Mouse (Mus musculus) kidney, embryonic 16.5 days (tissue): ENCODE data around the gene Postn. TPM values are rescaled to one million over a fixed set of nuclear protein-coding genes. Genes with fewer than 3 reads are reported as not detected.

Source experiments
- ATAC-seq: fragments of 200-750 bp; cut with Nextera tagmentation; 2 replicates; pipeline ENCODE4 v1.8.0; 2017; ENCODE audit warnings: moderate TSS enrichment; ENCODE audit not compliant: low FRiP score, low TSS enrichment
- H3K27ac ChIP-seq: fragments of 300-500 bp; sonication (generic); 2 replicates; pipeline ENCODE4 v1.5.1; 2014; ENCODE audit warnings: low read length
- H3K27me3 ChIP-seq: fragments of 300-500 bp; sonication (generic); 2 replicates; pipeline ENCODE4 v1.6.1; 2014; ENCODE audit warnings: low read length, control low read depth, mixed read lengths; ENCODE audit not compliant: insufficient read depth
- H3K36me3 ChIP-seq: fragments of 300-500 bp; sonication (generic); 2 replicates; pipeline ENCODE4 v1.6.1; 2014; ENCODE audit warnings: low read length, control low read depth, mixed read lengths; ENCODE audit not compliant: insufficient read depth
- H3K4me1 ChIP-seq: fragments of 300-500 bp; sonication (generic); 2 replicates; pipeline ENCODE4 v1.6.1; 2014; ENCODE audit warnings: low read length, control low read depth, mixed read lengths; ENCODE audit not compliant: insufficient read depth
- H3K4me2 ChIP-seq: fragments of 300-500 bp; sonication (generic); replicated peaks from 2 replicates; pipeline ENCODE4 v1.6.1; 2014; ENCODE audit warnings: low read depth, low read length
- H3K4me3 ChIP-seq: fragments of 300-500 bp; sonication (generic); 2 replicates; pipeline ENCODE4 v1.5.1; 2014; ENCODE audit warnings: mild to moderate bottlenecking, low read length
- H3K9ac ChIP-seq: fragments of 300-500 bp; sonication (generic); replicated peaks from 2 replicates; pipeline ENCODE4 v1.6.1; 2014; ENCODE audit warnings: low read length
- H3K9me3 ChIP-seq: fragments of 300-500 bp; sonication (generic); 2 replicates; pipeline ENCODE4 v1.6.1; 2016; ENCODE audit warnings: low read length, control low read depth
- WGBS: fragments of 180-500 bp; shearing (Covaris S2); extraction: QIAGEN DNeasy Blood & Tissue Kit; methylation state at CpG from one replicate; pipeline ENCODE4 v1.1.7; 2014; 5-methylcytosine and 5-hydroxymethylcytosine counted together
- polyA plus RNA-seq: library from polyadenylated mRNA; unstranded; fragments of >200 nt; fragmentation: Nextera tagmentation; extraction: Ambion mirVana; gene quantifications from 2 replicates; pipeline ENCODE4 v1.2.1, GENCODE M21; 2015

Gene Postn
- polyA plus RNA-seq, 1 experiment from 2014 or later, result 117 TPM

- 0 out of 2 replicates have a peak overlapping the region, but pooled peaks have one; percentile 7 for H3K27ac ChIP-seq
- H3K9ac ChIP-seq, result no peak overlapping the region
- 78% methylated on average over 1 of the region's 1 CpGs for WGBS
- H3K36me3 ChIP-seq, result no peaks in the 10 kb centered on the region
- ATAC-seq, result no peak
- H3K4me3 ChIP-seq, result no peak overlapping the region
- peaks cover 6% of the 10 kb centered on the region for H3K4me1 ChIP-seq
- no peaks in the 10 kb centered on the region for H3K9me3 ChIP-seq
- H3K27me3 ChIP-seq, result no peaks in the 10 kb centered on the region
- no peak overlapping the region for H3K4me2 ChIP-seq
Measured at GRCm38 (mm10) chr3:54413584-54413897, 52.6 kb downstream of the Postn start.

GRCm38 (mm10) chr3:54414386-54414785 is 53.5 kb downstream of the Postn start:
- 62% methylated on average over 1 of the region's 1 CpGs for WGBS
- Histone ChIP-seq H3K9ac (no peak overlapping the region), H3K36me3 (no peaks in the 10 kb centered on the region), H3K27ac (no peak overlapping the region), H3K4me1 (peaks cover 6% of the 10 kb centered on the region), H3K9me3 (no peaks in the 10 kb centered on the region), H3K27me3 (no peaks in the 10 kb centered on the region), H3K4me2 (no peak overlapping the region), H3K4me3 (no peak overlapping the region)
- ATAC-seq, result no peak

GRCm38 (mm10) chr3:54417833-54418386 is 57.0 kb downstream of the Postn start:
- WGBS, result 29% methylated on average over 6 of the region's 6 CpGs

DNA sequence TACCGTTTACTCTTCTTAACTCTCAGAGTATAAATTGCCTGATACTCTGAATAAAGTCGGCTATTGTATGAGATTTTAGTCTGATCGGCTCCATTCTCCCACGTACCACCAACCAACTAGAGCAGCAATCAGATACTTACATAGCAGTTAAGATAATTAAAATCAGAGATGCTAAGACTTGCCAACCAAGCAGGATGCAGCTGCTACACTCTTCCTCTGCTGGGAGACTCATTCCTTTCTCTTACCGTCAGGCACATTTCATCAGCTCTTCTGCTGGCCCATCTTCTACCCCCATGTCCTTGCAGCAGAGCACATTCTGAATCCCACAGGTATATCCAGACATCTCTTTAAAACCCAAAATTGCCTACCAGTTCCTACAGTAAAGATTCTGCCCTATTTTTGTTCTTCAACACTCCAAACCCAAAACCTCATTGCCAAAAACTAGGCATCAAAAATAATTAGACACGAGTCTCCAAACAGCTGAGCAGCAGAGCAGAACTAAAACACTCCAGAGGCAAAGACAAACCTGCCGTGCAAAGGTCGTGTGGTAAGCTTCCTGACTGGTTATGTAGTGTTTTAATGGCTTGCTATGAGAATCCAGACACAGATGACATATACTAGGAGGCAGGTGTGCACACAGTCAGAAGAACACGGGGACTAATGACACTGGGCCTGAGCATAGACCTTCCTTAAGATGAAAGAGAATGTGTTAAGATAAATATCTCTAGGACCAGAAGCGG is 59.5 kb downstream of the Postn start:
- H3K9ac ChIP-seq, result no peak overlapping the region
- H3K4me2 ChIP-seq, result no peak overlapping the region
- H3K27me3 ChIP-seq, result no peaks in the 10 kb centered on the region
- 0 out of 2 replicates have a peak overlapping the region, but pooled peaks have one; percentile 39 for H3K27ac ChIP-seq
- no peaks in the 10 kb centered on the region for H3K36me3 ChIP-seq
- 0 out of 2 replicates have a peak, but pooled peaks cover 2% of the 10 kb centered on the region for H3K9me3 ChIP-seq
- 0 out of 2 replicates have a peak, but pooled peaks have one; percentile 59 for ATAC-seq
- 56% methylated on average over 10 of the region's 10 CpGs for WGBS
- H3K4me3 ChIP-seq, result no peak overlapping the region
- peaks cover 6% of the 10 kb centered on the region for H3K4me1 ChIP-seq

More at GRCm38 (mm10) chr3:54417833-54418386, 57.0 kb downstream of the Postn start:
- no peak overlapping the region for H3K4me3 ChIP-seq
- no peak overlapping the region for H3K9ac ChIP-seq
- no peaks in the 10 kb centered on the region for H3K36me3 ChIP-seq
- H3K4me1 ChIP-seq, result peaks cover 6% of the 10 kb centered on the region
- 0 out of 2 replicates have a peak, but pooled peaks cover 2% of the 10 kb centered on the region for H3K9me3 ChIP-seq
- no peak overlapping the region for H3K27ac ChIP-seq
- no peaks in the 10 kb centered on the region for H3K27me3 ChIP-seq
- H3K4me2 ChIP-seq, result no peak overlapping the region
- no peak for ATAC-seq

GRCm38 (mm10) chr3:54420983-54421382 is 60.1 kb downstream of the Postn start:
- Histone ChIP-seq H3K27me3 (no peaks in the 10 kb centered on the region), H3K27ac (peak overlapping the region; percentile 39; the same call in 1 of the 2 replicates), H3K4me1 (peaks cover 6% of the 10 kb centered on the region), H3K4me3 (no peak overlapping the region), H3K9ac (no peak overlapping the region), H3K9me3 (0 out of 2 replicates have a peak, but pooled peaks cover 2% of the 10 kb centered on the region), H3K4me2 (no peak overlapping the region), H3K36me3 (no peaks in the 10 kb centered on the region)
- peak; percentile 88; the same call in 1 of the 2 replicates for ATAC-seq
- WGBS, result 63% methylated on average over 6 of the region's 6 CpGs

- no peak overlapping the region for H3K4me2 ChIP-seq
- H3K9me3 ChIP-seq, result 0 out of 2 replicates have a peak, but pooled peaks cover 2% of the 10 kb centered on the region
- WGBS, result 91% methylated on average over 2 of the region's 2 CpGs
- no peak for ATAC-seq
- no peaks in the 10 kb centered on the region for H3K27me3 ChIP-seq
- H3K27ac ChIP-seq, result no peak overlapping the region
- no peak overlapping the region for H3K9ac ChIP-seq
- H3K36me3 ChIP-seq, result no peaks in the 10 kb centered on the region
- no peak overlapping the region for H3K4me3 ChIP-seq
- H3K4me1 ChIP-seq, result peaks cover 6% of the 10 kb centered on the region
Measured at GRCm38 (mm10) chr3:54421666-54422065, 60.8 kb downstream of the Postn start.

- no peak for ATAC-seq
- Histone ChIP-seq H3K9me3 (0 out of 2 replicates have a peak, but pooled peaks cover 2% of the 10 kb centered on the region), H3K27me3 (no peaks in the 10 kb centered on the region), H3K4me1 (no peaks in the 10 kb centered on the region), H3K4me3 (no peak overlapping the region), H3K9ac (no peak overlapping the region), H3K27ac (no peak overlapping the region), H3K36me3 (no peaks in the 10 kb centered on the region), H3K4me2 (no peak overlapping the region)
- 75% methylated on average over 4 of the region's 4 CpGs for WGBS
Measured at GRCm38 (mm10) chr3:54424146-54424545, 63.2 kb downstream of the Postn start.

- Histone ChIP-seq H3K9me3 (no peaks in the 10 kb centered on the region), H3K9ac (no peak overlapping the region), H3K27me3 (no peaks in the 10 kb centered on the region), H3K4me3 (no peak overlapping the region), H3K36me3 (no peaks in the 10 kb centered on the region), H3K4me1 (no peaks in the 10 kb centered on the region), H3K27ac (no peak overlapping the region), H3K4me2 (no peak overlapping the region)
- ATAC-seq, result no peak
- WGBS, result 89% methylated on average over 4 of the region's 4 CpGs
Measured at GRCm38 (mm10) chr3:54431663-54432062, 70.8 kb downstream of the Postn start.

- no peak overlapping the region for H3K4me3 ChIP-seq
- H3K4me2 ChIP-seq, result no peak overlapping the region
- H3K9ac ChIP-seq, result no peak overlapping the region
- WGBS, result 76% methylated on average over 6 of the region's 6 CpGs
- no peak overlapping the region for H3K27ac ChIP-seq
- no peaks in the 10 kb centered on the region for H3K36me3 ChIP-seq
- no peak for ATAC-seq
- H3K9me3 ChIP-seq, result no peaks in the 10 kb centered on the region
- H3K4me1 ChIP-seq, result no peaks in the 10 kb centered on the region
- no peaks in the 10 kb centered on the region for H3K27me3 ChIP-seq
Measured at GRCm38 (mm10) chr3:54432167-54432566, 71.3 kb downstream of the Postn start.

GRCm38 (mm10) chr3:54432605-54433004 is 71.7 kb downstream of the Postn start:
- H3K9me3 ChIP-seq, result no peaks in the 10 kb centered on the region
- whole genome bisulfite sequencing, result 77% methylated on average over 4 of the region's 4 CpGs
- no peak for ATAC-seq

More at GRCm38 (mm10) chr3:54432605-54433004, 71.7 kb downstream of the Postn start:
- no peak overlapping the region for H3K9ac ChIP-seq
- no peak overlapping the region for H3K4me3 ChIP-seq
- H3K36me3 ChIP-seq, result no peaks in the 10 kb centered on the region
- H3K27me3 ChIP-seq, result no peaks in the 10 kb centered on the region
- no peak overlapping the region for H3K4me2 ChIP-seq
- H3K4me1 ChIP-seq, result no peaks in the 10 kb centered on the region
- H3K27ac ChIP-seq, result no peak overlapping the region
